Mouse (Mus musculus) liver, embryonic 14.5 days (tissue): ENCODE measurements at regions not wholly inside any gene's neighbourhood (a gene's known extent, or its start where the extent isn't known, plus 50 kb on each side); places are given as distances from the start of the nearest gene placed in this dataset.

ENCODE experiments used
- CTCF ChIP-seq: IDR thresholded peaks from 2 replicates; pipeline ENCODE4 v1.5.1; 2016; ENCODE audit warnings: antibody characterized with exemption, low read depth, control low read depth
- EP300 ChIP-seq: IDR thresholded peaks from 2 replicates; pipeline ENCODE4 v1.6.1; 2016; ENCODE audit warnings: antibody characterized with exemption, low read depth

- TF ChIP-seq CTCF (no peak), EP300 (no peak)
Measured at GRCm38 (mm10) chr10:117498497-117498896, 118.7 kb upstream of the Cpsf6 start.
